In the genomic region with DNA sequence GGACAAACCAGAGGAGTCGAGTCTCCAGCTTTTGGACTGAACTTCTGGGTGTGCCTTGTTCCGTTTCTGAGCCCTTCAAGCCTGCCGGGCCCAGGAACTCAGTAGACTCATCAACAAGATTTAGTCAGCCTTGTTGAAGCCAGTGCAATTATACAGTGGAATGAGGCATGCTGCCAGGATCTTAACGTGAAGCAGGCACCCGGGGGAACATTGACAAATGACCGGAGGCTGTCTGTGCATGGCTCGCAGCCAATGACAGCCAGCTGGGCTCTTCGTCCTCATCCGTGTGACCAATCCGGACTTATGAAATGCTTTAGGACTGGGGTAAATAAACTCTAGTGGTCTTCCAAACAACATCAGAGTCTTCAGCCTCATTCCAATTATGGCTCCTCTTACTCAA, we compare ENCODE assay signal across 8 mouse cellular contexts. TPM values are rescaled to one million over a fixed set of nuclear protein-coding genes. Genes with fewer than 3 reads are reported as not detected.
A peak's percentile ranks its signal among the peaks of the same experiment; 100 is the strongest.
DNase-seq lines count a peak whose midpoint lies in the region; ATAC-seq and TF ChIP-seq lines count a peak whose summit lies in the region.

No protein-coding gene starts in this region.

- no peak for TF ChIP-seq CTCF in liver, postnatal 0 days (IDR thresholded peaks at IDR 0.05; ENCODE audit: low read depth)

- no peaks in the 10 kb centered on the region for H3K9me3 ChIP-seq in intestine, embryonic 16.5 days (ENCODE audit: control insufficient read depth, low read length)
- no peaks in the 10 kb centered on the region for H3K9me3 ChIP-seq in liver, postnatal 0 days (ENCODE audit: low read length)

- intact Hi-C loops in gastrocnemius, postnatal 14 days (cut with DNase I; ENCODE audit: low total_unique reads) = no loop called here

- peaks cover 13% of the 10 kb centered on the region for H3K4me1 ChIP-seq in intestine, embryonic 16.5 days (ENCODE audit: control insufficient read depth, insufficient read depth, low read length)
- H3K4me1 ChIP-seq in liver, postnatal 0 days (ENCODE audit: insufficient read depth) = peaks cover 9% of the 10 kb centered on the region

- no peak overlapping the region for H3K9ac ChIP-seq in intestine, embryonic 16.5 days (ENCODE audit: low read depth, low read length)
- no peak overlapping the region for H3K9ac ChIP-seq in liver, postnatal 0 days (replicated peaks)

- no peak overlapping the region for H3K4me3 ChIP-seq in intestine, embryonic 16.5 days (ENCODE audit: low read length)
- H3K4me3 ChIP-seq in liver, postnatal 0 days (ENCODE audit: low read depth, low read length) = no peak overlapping the region

- DNase-seq in cerebellum, postnatal 10 days = peak; percentile 86 to 91
- DNase-seq in cerebellum, adult 9-11 months = no peak
- peak; percentile 90 for DNase-seq in Muller cell, postnatal 12 days (ENCODE audit: inconsistent ontology term)
- peak; percentile 85 for DNase-seq in gastrocnemius, postnatal 14 days
- peak; percentile 62 for DNase-seq in liver, postnatal 0 days
- DNase-seq in right cerebral cortex, postnatal 10 days (ENCODE audit: low spot score in 2 of 2) = peak; percentile 61 to 70
- DNase-seq in thymus, adult 18-20 months = no peak

- H3K4me2 ChIP-seq in intestine, embryonic 16.5 days (ENCODE audit: low read depth, low read length) = no peak overlapping the region
- no peak overlapping the region for H3K4me2 ChIP-seq in liver, postnatal 0 days (ENCODE audit: low read depth, low read length)

- H3K27me3 ChIP-seq in intestine, embryonic 16.5 days (replicated peaks; ENCODE audit: control insufficient read depth, insufficient read depth, low read length) = no peaks in the 10 kb centered on the region
- H3K27me3 ChIP-seq in liver, postnatal 0 days (ENCODE audit: insufficient read depth, low read length) = no peaks in the 10 kb centered on the region

- 31% methylated on average over 10 of the region's 10 CpGs for WGBS in intestine, embryonic 16.5 days
- 58% methylated on average over 10 of the region's 10 CpGs for WGBS in liver, postnatal 0 days (ENCODE audit: insufficient replicate concordance)

- H3K27ac ChIP-seq in intestine, embryonic 16.5 days (ENCODE audit: low read length) = no peak overlapping the region
- no peak overlapping the region for H3K27ac ChIP-seq in liver, postnatal 0 days (ENCODE audit: low read depth)

- H3K36me3 ChIP-seq in intestine, embryonic 16.5 days (ENCODE audit: control insufficient read depth, insufficient read depth, low read length) = no peaks in the 10 kb centered on the region
- no peaks in the 10 kb centered on the region for H3K36me3 ChIP-seq in liver, postnatal 0 days (replicated peaks; ENCODE audit: insufficient read depth, low read length)

- peak; percentile 90 for ATAC-seq in intestine, embryonic 16.5 days
- peak; percentile 51; the same call in 1 of the 2 replicates for ATAC-seq in liver, postnatal 0 days

- no peak for TF ChIP-seq EP300 in liver, postnatal 0 days (IDR thresholded peaks at IDR 0.05; ENCODE audit: low read depth)

RNA-seq across cellular contexts. Expression of gene Adgrf1, which starts 29.0 kb away (rescaled TPM):
- under 1 TPM in 1 of 2 experiments, not detected in 1; 0.04 TPM for total RNA-seq in gastrocnemius, postnatal 14 days (2021)
- 0.12 and 0.24 TPM in 2 replicates for polyA plus RNA-seq in intestine, embryonic 16.5 days (2015; fragmentation: Nextera tagmentation; extraction: Ambion mirVana)
- polyA plus RNA-seq in liver, postnatal 0 days (2015; fragmentation: Nextera tagmentation; extraction: Ambion mirVana) = 0.60 and 0.69 TPM in 2 replicates

Comparison
In these comparisons a context has a peak if more than half of its experiments do, and no peak if none do; other contexts are left out.
1. DNase-seq: peak in cerebellum, postnatal 10 days (2 of 2), Muller cell, postnatal 12 days (single experiment), gastrocnemius, postnatal 14 days (single experiment), liver, postnatal 0 days (single experiment) and right cerebral cortex, postnatal 10 days (2 of 2); none in cerebellum, adult 9-11 months (single experiment) and thymus, adult 18-20 months (0 of 2).